Mouse (Mus musculus) thymus, postnatal 10 days (tissue): ENCODE results near the gene Kmt5a.
"Not testable (repeated sequence)": the region's sequence is repeated elsewhere in the genome, so short reads cannot be mapped to it uniquely, and the experiment has no call there.

Experiments used
- DNase-seq, 2 experiments: peaks; one replicate each; pipeline ENCODE4 v3.0.0; 2021; ENCODE audit warnings: low spot score in 2 of 2

The Kmt5a gene

DNA sequence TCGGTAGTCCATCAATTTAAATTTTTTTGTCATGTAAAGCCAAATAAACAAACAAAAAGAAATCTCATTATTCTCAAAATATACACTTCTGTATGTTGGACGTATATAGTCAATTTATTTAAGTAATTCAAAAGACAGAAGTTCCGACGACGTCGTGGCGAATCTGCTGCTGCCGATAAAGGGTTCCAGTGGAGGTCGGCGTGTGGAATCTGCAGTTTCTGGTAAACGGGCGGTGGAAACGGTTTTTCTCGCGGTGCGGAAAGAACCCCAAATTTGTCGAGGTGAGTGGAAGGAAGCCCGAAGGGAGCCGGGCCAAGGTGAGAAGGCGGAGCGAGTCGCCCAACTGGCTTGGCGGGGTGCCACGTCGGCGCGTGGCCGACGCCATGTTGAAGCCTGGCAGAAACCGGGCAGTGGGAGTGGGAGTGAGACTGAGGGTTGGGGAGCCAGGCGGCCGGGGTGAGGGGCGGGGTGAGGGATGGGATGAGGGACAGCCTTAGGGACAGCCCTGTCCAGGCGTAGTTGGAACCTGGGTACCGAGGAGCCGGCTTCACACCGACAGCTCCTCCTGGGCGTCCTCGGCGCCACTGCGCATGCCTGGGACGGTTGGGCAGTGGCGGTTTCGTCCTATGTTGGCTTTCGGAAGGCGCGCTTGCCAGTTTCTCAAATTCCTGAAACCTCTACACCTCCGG, 43.4 kb downstream of the Kmt5a start, which contains the start of gene Snrnp35:
TSS of gene Snrnp35 (plus strand) at position 169 of the 689 bp plus-strand sequence.
- peak; percentile 81 to 83 for DNase-seq

DNA sequence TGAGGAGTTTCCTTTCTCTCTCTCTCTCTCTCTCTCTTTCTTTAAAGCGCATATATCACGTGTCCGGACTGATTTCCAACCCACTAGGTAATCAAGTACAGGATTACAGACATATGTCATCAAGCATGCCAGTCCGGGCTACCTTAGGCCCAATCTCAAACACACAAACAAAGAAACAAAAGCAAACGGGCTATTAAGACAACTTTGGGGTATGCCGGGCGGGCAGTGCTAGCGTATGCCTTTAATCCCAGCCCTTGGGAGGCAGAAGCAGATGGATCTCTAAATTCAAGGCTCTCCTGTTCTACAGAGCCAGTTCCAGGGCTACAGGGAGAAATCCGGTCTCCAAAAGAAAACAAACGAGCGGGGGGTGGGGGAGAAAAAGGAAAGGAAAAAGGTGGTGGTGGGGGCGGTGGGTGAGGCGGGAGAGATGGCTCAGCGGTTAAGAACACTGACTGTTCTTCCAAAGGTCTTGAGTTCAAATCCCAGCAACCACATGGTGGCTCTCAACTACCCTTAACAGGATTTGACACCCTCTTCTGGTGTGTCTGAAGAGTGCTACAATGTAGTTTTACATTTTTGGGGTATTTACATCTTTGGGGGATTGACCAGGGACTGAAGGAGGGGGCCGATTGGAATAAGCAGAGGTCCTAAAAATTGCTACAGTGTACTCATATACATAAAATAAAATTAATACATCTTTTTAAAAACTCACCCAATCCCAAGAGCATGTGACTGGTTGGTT, 44.1 kb downstream of the Kmt5a start:
- no peak for DNase-seq

GRCm38 (mm10) chr5:124485654-124486053, 45.9 kb downstream of the Kmt5a start:
- DNase-seq: no peak

- DNase-seq: no peak
These were observed 49.2 kb downstream of the Kmt5a start for GRCm38 (mm10) chr5:124488885-124489284.

GRCm38 (mm10) chr5:124491732-124492131, 52.0 kb downstream of the Kmt5a start:
- DNase-seq: no peak

- no peak for DNase-seq
These were observed 52.9 kb downstream of the Kmt5a start for GRCm38 (mm10) chr5:124492618-124493017.

DNA sequence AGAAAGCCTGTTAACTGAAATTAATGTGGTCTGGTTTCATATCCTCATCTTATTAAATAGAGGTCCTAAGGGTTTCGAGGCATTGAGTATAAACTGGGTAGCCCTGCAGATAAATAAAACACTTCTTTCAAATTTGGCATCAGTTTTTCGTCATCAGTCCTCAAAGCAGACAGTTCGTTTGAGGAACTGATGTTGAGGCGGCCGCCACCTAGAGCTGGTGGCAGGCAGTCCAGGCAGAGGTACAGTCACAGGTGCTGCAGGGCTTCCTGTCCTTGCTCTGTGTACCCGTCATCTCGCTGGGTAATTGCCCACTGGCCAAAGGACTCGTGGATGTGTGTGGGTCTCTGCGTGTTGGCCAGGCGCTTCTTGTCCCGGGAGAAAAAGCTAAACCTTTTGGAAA, 53.7 kb downstream of the Kmt5a start:
- DNase-seq: no peak

DNA sequence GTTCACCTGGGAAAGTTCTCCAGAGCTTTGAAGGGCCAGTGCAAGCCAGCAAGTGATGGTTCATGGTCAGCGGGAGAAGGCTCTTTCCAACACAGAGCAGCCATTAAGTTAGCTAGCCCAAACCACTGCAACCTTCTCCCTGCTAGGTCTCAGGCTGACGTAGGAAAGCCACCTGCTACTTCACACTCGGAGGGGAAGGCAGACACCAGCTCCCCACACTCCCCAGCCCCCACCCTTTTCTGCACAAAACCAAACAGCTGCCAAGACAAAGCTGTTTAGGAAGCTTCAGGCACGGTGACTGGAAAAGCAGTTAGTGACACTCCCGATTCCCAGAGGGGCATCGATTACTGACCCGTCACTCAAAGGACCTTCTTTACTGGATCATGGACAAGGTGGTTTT, 55.8 kb downstream of the Kmt5a start:
- DNase-seq: peak; percentile 54 to 55

DNA sequence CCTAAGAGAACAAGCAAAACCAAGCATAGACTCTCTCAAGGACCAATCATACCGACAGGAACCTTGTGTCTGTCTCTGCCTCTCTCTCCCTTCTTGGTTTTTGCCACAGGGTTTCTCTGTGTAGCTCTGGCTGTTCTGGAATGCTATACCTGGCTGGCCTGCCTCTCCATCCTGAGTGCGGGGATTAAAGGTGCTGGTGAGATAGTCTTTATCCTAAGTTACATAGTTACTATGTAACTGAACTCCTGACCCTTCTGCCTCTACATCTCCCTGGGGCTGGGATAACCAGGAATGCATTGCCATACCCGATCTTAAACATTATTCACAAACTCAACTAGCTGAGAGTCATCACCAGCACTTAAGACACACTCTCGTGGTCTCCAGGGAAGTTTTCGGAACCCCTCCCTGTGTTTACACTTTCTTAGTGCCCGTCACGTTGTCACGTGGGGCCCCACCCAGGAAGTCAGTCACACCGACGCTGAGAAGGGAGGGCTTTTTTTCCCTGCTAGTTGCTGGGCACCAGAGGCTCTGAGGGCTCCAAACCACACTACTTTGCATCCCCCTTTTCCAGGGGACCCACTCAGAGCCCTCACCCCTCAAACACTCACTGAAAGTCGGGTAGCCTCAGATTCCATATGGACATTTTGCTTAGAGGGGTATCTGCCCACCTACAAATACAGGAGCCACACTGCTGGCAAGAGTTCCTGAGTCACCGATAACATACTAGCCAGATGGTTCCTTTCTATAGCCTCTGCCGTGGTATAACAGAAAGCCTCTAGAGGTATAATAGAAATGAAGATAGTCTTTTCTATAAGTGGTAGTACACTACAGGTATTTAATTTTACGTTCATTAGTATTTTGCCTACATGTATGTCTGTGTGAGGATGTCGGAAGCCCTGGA, 57.1 kb downstream of the Kmt5a start:
- DNase-seq: no peak

DNA sequence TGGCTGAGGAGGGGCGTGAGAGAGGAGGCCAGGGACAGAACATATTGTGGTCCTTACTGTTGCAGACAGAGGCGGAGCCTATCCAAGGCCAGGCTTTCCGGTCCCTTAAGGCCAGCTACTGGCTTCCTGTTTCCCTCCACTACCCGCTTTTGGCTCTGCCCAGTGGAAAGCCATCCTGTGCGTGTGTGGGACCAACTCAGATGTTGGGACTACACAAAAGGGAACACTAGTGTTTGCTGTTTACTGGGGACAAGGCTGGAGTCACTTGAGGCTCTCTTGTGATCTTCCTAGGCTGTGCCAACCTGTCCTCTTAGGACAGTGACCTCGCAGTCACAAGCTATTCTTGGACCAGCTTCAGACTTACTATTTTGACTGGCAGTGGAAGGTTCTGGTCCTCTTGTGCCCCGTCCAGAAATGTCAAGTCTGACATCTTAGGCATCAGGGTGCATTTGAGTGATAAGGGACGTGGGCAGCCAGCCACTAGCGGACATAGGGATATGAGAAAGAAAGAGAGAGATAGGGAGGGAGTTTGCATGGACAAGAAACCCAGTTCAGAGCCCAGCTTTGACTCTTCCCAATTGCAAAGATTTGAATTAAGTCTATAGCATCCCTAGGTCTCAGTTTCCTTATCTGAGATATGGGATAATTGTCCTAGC, 58.6 kb downstream of the Kmt5a start:
- DNase-seq: no peak

GRCm38 (mm10) chr5:124499001-124499400, 59.3 kb downstream of the Kmt5a start:
- no peak for DNase-seq

GRCm38 (mm10) chr5:124500037-124500436, 60.3 kb downstream of the Kmt5a start:
- DNase-seq: not testable (repeated sequence)

DNA sequence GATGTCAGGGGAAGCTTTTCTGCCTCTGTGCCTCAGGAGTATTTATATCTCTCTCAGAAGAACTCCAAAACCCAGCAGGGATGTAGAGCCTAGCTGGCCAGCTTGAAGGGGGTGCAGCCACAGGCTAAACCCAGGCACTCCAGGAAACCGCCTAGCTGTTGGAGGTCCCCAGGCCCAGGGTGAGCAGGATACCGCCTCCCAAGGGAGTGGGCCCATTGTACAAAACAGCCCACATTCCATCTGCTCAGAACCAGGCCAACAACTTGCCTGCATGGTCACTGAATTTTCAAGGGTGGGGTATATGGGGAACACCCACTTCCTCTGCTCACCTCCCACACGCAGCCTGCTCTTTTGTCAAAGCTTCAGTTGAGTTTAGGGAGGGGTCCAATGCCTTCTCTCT, 60.8 kb downstream of the Kmt5a start:
- DNase-seq: no peak

- DNase-seq: no peak
These were observed 61.8 kb downstream of the Kmt5a start for GRCm38 (mm10) chr5:124501541-124501940.

- DNase-seq: no peak
These were observed 64.0 kb downstream of the Kmt5a start for GRCm38 (mm10) chr5:124503742-124504141.

GRCm38 (mm10) chr5:124505235-124505634, 65.5 kb downstream of the Kmt5a start:
- no peak for DNase-seq

GRCm38 (mm10) chr5:124506731-124507359, 67.1 kb downstream of the Kmt5a start:
- no peak for DNase-seq

GRCm38 (mm10) chr5:124509200-124509599, 69.5 kb downstream of the Kmt5a start:
- no peak for DNase-seq

GRCm38 (mm10) chr5:124509742-124510237, 70.1 kb downstream of the Kmt5a start:
- DNase-seq: no peak

GRCm38 (mm10) chr5:124510536-124511050, 70.9 kb downstream of the Kmt5a start:
- DNase-seq: no peak
